Mouse (Mus musculus): ENCODE measurements at regions not wholly inside any gene's neighbourhood (a gene's known extent, or its start where the extent isn't known, plus 50 kb on each side); places are given as distances from the start of the nearest gene placed in this dataset.

- Histone ChIP-seq H3K27me3 (replicated peaks) (no peaks in the 10 kb centered on the region), H3K4me1 (replicated peaks) (no peaks in the 10 kb centered on the region), H3K36me3 (no peaks in the 10 kb centered on the region), H3K9me3 (replicated peaks) (0 out of 2 replicates have a peak, but pooled peaks cover 5% of the 10 kb centered on the region), H3K9ac (no peak overlapping the region), H3K4me3 (no peak overlapping the region), H3K4me2 (no peak overlapping the region), H3K27ac (ENCODE audit: poor library complexity, severe bottlenecking) (no peak overlapping the region)
- WGBS, result 74% methylated on average over 7 of the region's 7 CpGs
- ATAC-seq (ENCODE audit: insufficient number of reproducible peaks, low FRiP score), result no peak
These were observed 54.8 kb downstream of the Gm19935 start for GRCm38 (mm10) chr8:90762390-90762789.

- Histone ChIP-seq H3K9ac (no peak overlapping the region), H3K9me3 (replicated peaks) (0 out of 2 replicates have a peak, but pooled peaks cover 5% of the 10 kb centered on the region), H3K4me3 (no peak overlapping the region), H3K27ac (ENCODE audit: poor library complexity, severe bottlenecking) (no peak overlapping the region), H3K4me1 (replicated peaks) (no peaks in the 10 kb centered on the region), H3K4me2 (no peak overlapping the region), H3K36me3 (no peaks in the 10 kb centered on the region), H3K27me3 (replicated peaks) (no peaks in the 10 kb centered on the region)
- ATAC-seq (ENCODE audit: insufficient number of reproducible peaks, low FRiP score), result no peak
- 81% methylated on average over 5 of the region's 5 CpGs for WGBS
These were observed 55.2 kb downstream of the Gm19935 start for GRCm38 (mm10) chr8:90761947-90762346.

- no peak for ATAC-seq (ENCODE audit: insufficient number of reproducible peaks, low FRiP score)
- H3K27me3 ChIP-seq (replicated peaks), result no peaks in the 10 kb centered on the region
- H3K4me2 ChIP-seq, result no peak overlapping the region
- WGBS, result 82% methylated on average over 4 of the region's 4 CpGs
- no peak overlapping the region for H3K4me3 ChIP-seq
- no peaks in the 10 kb centered on the region for H3K36me3 ChIP-seq
- 0 out of 2 replicates have a peak, but pooled peaks cover 5% of the 10 kb centered on the region for H3K9me3 ChIP-seq (replicated peaks)
- H3K27ac ChIP-seq (ENCODE audit: poor library complexity, severe bottlenecking), result no peak overlapping the region
- no peak overlapping the region for H3K9ac ChIP-seq
- no peaks in the 10 kb centered on the region for H3K4me1 ChIP-seq (replicated peaks)
These were observed 55.7 kb downstream of the Gm19935 start for GRCm38 (mm10) chr8:90761446-90761845.

- Histone ChIP-seq H3K9ac (no peak overlapping the region), H3K4me1 (replicated peaks) (no peaks in the 10 kb centered on the region), H3K27me3 (replicated peaks) (no peaks in the 10 kb centered on the region), H3K27ac (ENCODE audit: poor library complexity, severe bottlenecking) (no peak overlapping the region), H3K9me3 (replicated peaks) (0 out of 2 replicates have a peak, but pooled peaks cover 5% of the 10 kb centered on the region), H3K36me3 (no peaks in the 10 kb centered on the region), H3K4me2 (no peak overlapping the region), H3K4me3 (no peak overlapping the region)
- WGBS, result 78% methylated on average over 9 of the region's 9 CpGs
- ATAC-seq (ENCODE audit: insufficient number of reproducible peaks, low FRiP score), result no peak
These were observed 57.7 kb downstream of the Gm19935 start for GRCm38 (mm10) chr8:90759531-90759930.

DNA sequence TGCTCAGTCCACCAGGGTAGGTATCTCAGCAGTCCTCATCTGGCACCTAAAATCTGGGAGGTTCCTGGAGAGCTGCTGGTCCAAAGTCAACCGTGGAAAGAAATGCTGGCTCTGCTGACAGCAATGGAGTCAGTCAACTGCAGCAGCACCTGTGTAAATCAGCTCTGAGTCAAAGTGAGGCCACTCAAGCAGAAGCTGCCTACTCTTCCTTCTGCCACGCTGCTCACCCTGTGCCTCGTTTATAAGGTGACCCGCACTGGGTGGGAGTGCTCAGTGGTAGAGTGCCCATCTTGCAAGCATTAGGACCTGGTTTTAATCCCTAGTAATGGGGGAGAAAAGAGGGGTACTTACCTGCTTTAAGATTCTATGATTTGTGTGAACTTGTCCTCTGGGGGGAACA, 62.2 kb downstream of the Gm19935 start:
- Histone ChIP-seq H3K9me3 (replicated peaks) (no peaks in the 10 kb centered on the region), H3K4me2 (no peak overlapping the region), H3K27ac (ENCODE audit: poor library complexity, severe bottlenecking) (no peak overlapping the region), H3K4me3 (no peak overlapping the region), H3K36me3 (no peaks in the 10 kb centered on the region), H3K9ac (no peak overlapping the region), H3K27me3 (replicated peaks) (no peaks in the 10 kb centered on the region), H3K4me1 (replicated peaks) (no peaks in the 10 kb centered on the region)
- no peak for ATAC-seq (ENCODE audit: insufficient number of reproducible peaks, low FRiP score)
- WGBS, result 81% methylated on average over 4 of the region's 4 CpGs

GRCm38 (mm10) chr8:90743546-90743945, 73.6 kb downstream of the Gm19935 start:
- Histone ChIP-seq H3K9ac (no peak overlapping the region), H3K4me3 (no peak overlapping the region), H3K27me3 (replicated peaks) (no peaks in the 10 kb centered on the region), H3K9me3 (replicated peaks) (no peaks in the 10 kb centered on the region), H3K36me3 (no peaks in the 10 kb centered on the region), H3K4me2 (no peak overlapping the region), H3K4me1 (replicated peaks) (no peaks in the 10 kb centered on the region), H3K27ac (ENCODE audit: poor library complexity, severe bottlenecking) (no peak overlapping the region)
- 88% methylated on average over 2 of the region's 2 CpGs for WGBS
- no peak for ATAC-seq (ENCODE audit: insufficient number of reproducible peaks, low FRiP score)

DNA sequence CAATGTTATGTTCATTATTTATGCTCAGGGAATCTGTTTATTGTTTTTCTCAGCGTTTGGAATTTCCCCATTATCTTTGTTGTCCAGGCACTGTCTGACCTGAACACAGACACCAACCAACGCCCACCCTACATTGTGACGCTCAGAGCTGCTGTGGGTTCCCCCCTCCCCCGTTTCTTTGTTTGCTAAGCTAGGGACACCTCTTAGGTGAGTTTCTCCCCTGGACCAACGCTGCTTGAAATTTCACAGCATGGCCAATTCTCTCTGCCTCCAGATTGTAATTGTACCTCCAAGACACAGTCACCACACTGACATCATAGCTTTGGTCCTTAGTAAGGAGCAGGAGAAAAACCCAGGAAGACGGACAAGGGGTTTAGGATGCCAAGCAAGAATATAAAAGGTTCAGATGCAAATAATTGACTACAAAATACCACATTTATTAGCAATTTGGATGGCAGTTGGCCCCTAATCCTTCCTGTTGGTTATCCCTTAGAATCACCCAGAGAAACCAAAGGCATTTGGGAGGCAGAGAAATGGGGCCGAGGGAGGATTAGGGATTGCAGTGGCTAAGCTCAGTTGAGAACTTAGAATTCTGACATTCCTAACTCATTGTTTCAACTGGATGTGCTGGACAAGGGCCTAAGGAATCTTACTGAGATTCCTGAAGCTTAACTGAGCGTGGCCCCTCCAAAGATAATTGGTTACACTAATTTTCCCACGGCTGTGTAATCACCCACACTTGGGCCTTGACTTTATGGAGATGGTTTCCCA, 76.0 kb downstream of the Gm19935 start:
- Histone ChIP-seq H3K9ac (no peak overlapping the region), H3K9me3 (replicated peaks) (peaks cover 4% of the 10 kb centered on the region; the same call in 1 of the 2 replicates), H3K4me2 (no peak overlapping the region), H3K27ac (ENCODE audit: poor library complexity, severe bottlenecking) (no peak overlapping the region), H3K27me3 (replicated peaks) (no peaks in the 10 kb centered on the region), H3K4me1 (replicated peaks) (peaks cover 5% of the 10 kb centered on the region; the same call in 1 of the 2 replicates), H3K4me3 (no peak overlapping the region), H3K36me3 (no peaks in the 10 kb centered on the region)
- 55% methylated on average over 9 of the region's 9 CpGs for WGBS
- ATAC-seq (ENCODE audit: insufficient number of reproducible peaks, low FRiP score), result no peak

- H3K4me1 ChIP-seq (replicated peaks), result peaks cover 5% of the 10 kb centered on the region; the same call in 1 of the 2 replicates
- H3K4me3 ChIP-seq, result no peak overlapping the region
- no peak for ATAC-seq (ENCODE audit: insufficient number of reproducible peaks, low FRiP score)
- WGBS, result 92% methylated on average over 2 of the region's 2 CpGs
- no peak overlapping the region for H3K27ac ChIP-seq (ENCODE audit: poor library complexity, severe bottlenecking)
- no peak overlapping the region for H3K9ac ChIP-seq
- no peaks in the 10 kb centered on the region for H3K27me3 ChIP-seq (replicated peaks)
- no peaks in the 10 kb centered on the region for H3K36me3 ChIP-seq
- peaks cover 4% of the 10 kb centered on the region; the same call in 1 of the 2 replicates for H3K9me3 ChIP-seq (replicated peaks)
- no peak overlapping the region for H3K4me2 ChIP-seq
These were observed 76.8 kb downstream of the Gm19935 start for GRCm38 (mm10) chr8:90740302-90740962.

GRCm38 (mm10) chr8:90728011-90728410, 89.2 kb downstream of the Gm19935 start:
- Histone ChIP-seq H3K36me3 (no peaks in the 10 kb centered on the region), H3K4me1 (replicated peaks) (no peaks in the 10 kb centered on the region), H3K9me3 (replicated peaks) (no peaks in the 10 kb centered on the region), H3K4me3 (no peak overlapping the region), H3K27me3 (replicated peaks) (no peaks in the 10 kb centered on the region), H3K4me2 (no peak overlapping the region), H3K9ac (no peak overlapping the region), H3K27ac (ENCODE audit: poor library complexity, severe bottlenecking) (no peak overlapping the region)
- 35% methylated on average over 1 of the region's 1 CpGs for WGBS
- no peak for ATAC-seq (ENCODE audit: insufficient number of reproducible peaks, low FRiP score)

GRCm38 (mm10) chr8:90725188-90725587, 92.0 kb downstream of the Gm19935 start:
- H3K27ac ChIP-seq (ENCODE audit: poor library complexity, severe bottlenecking), result no peak overlapping the region
- WGBS, result 86% methylated on average over 5 of the region's 5 CpGs
- H3K4me2 ChIP-seq, result no peak overlapping the region
- no peaks in the 10 kb centered on the region for H3K9me3 ChIP-seq (replicated peaks)
- no peak for ATAC-seq (ENCODE audit: insufficient number of reproducible peaks, low FRiP score)
- no peak overlapping the region for H3K4me3 ChIP-seq
- H3K36me3 ChIP-seq, result no peaks in the 10 kb centered on the region
- no peak overlapping the region for H3K9ac ChIP-seq
- H3K4me1 ChIP-seq (replicated peaks), result no peaks in the 10 kb centered on the region
- no peaks in the 10 kb centered on the region for H3K27me3 ChIP-seq (replicated peaks)

GRCm38 (mm10) chr8:90716436-90716835, 100.8 kb downstream of the Gm19935 start:
- H3K27me3 ChIP-seq (replicated peaks), result no peaks in the 10 kb centered on the region
- H3K9me3 ChIP-seq (replicated peaks), result no peaks in the 10 kb centered on the region
- no peak overlapping the region for H3K4me2 ChIP-seq
- no peaks in the 10 kb centered on the region for H3K36me3 ChIP-seq
- H3K4me1 ChIP-seq (replicated peaks), result no peaks in the 10 kb centered on the region
- no peak overlapping the region for H3K9ac ChIP-seq
- no peak overlapping the region for H3K4me3 ChIP-seq
- 58% methylated on average over 3 of the region's 3 CpGs for whole genome bisulfite sequencing
- no peak overlapping the region for H3K27ac ChIP-seq (ENCODE audit: poor library complexity, severe bottlenecking)
- no peak for ATAC-seq (ENCODE audit: insufficient number of reproducible peaks, low FRiP score)

Measured in heart, embryonic 12.5 days (tissue).